Mouse (Mus musculus) limb, embryonic 14.5 days (tissue): ENCODE measurements around the gene Ephb2. TPM values are rescaled to one million over a fixed set of nuclear protein-coding genes. Genes with fewer than 3 reads are reported as not detected.

Source experiments
- ATAC-seq: fragments of 200-750 bp; cut with Nextera tagmentation; 2 replicates; pipeline ENCODE4 v1.8.0; 2017; ENCODE audit warnings: low read depth, moderate number of reproducible peaks, moderate TSS enrichment; ENCODE audit not compliant: low FRiP score
- DNase-seq: peaks from one replicate; pipeline ENCODE4 v3.0.0-alpha.2; 2015; ENCODE audit warnings: low spot score
- H3K27ac ChIP-seq: fragments of 300-500 bp; sonication (generic); replicated peaks from 2 replicates; pipeline ENCODE4 v1.5.1; 2014; ENCODE audit warnings: low read depth, mild to moderate bottlenecking, low read length, moderate library complexity, mixed read lengths
- H3K27me3 ChIP-seq: fragments of 300-500 bp; sonication (generic); 2 replicates; pipeline ENCODE4 v1.6.1; 2014; ENCODE audit warnings: low read length, mixed read lengths; ENCODE audit not compliant: control insufficient read depth, insufficient read depth
- H3K36me3 ChIP-seq: fragments of 300-500 bp; sonication (generic); 2 replicates; pipeline ENCODE4 v1.6.1; 2014; ENCODE audit warnings: mild to moderate bottlenecking, low read length, moderate library complexity, mixed read lengths; ENCODE audit not compliant: control insufficient read depth, insufficient read depth
- H3K4me1 ChIP-seq: fragments of 300-500 bp; sonication (generic); 2 replicates; pipeline ENCODE4 v1.6.1; 2014; ENCODE audit warnings: antibody characterized with exemption, low read length, mixed read lengths; ENCODE audit not compliant: control insufficient read depth, insufficient read depth
- H3K4me2 ChIP-seq: fragments of 300-500 bp; sonication (generic); replicated peaks from 2 replicates; pipeline ENCODE4 v1.6.1; 2014; ENCODE audit warnings: low read depth, mild to moderate bottlenecking, low read length, moderate library complexity; ENCODE audit not compliant: severe bottlenecking
- H3K4me3 ChIP-seq: fragments of 300-500 bp; sonication (generic); replicated peaks from 2 replicates; pipeline ENCODE4 v1.5.1; 2014; ENCODE audit warnings: low read length
- H3K9ac ChIP-seq: fragments of 300-500 bp; sonication (generic); 2 replicates; pipeline ENCODE4 v1.6.1; 2014; ENCODE audit warnings: mild to moderate bottlenecking, low read depth, low read length, moderate library complexity; ENCODE audit not compliant: severe bottlenecking
- H3K9me3 ChIP-seq: fragments of 300-500 bp; sonication (generic); 2 replicates; pipeline ENCODE4 v1.6.1; 2016; ENCODE audit warnings: low read length; ENCODE audit not compliant: control insufficient read depth
- POLR2A ChIP-seq: fragments of 200-500 bp; IDR thresholded peaks from 2 replicates; pipeline ENCODE4 v1.8.0; 2012; ENCODE audit warnings: inconsistent platforms, mild to moderate bottlenecking, moderate library complexity, borderline replicate concordance; ENCODE audit not compliant: insufficient read depth, insufficient read length; ENCODE audit errors: extremely low read depth
- WGBS: fragments of 180-500 bp; shearing (Covaris S2); extraction: QIAGEN DNeasy Blood & Tissue Kit; methylation state at CpG from one replicate; pipeline ENCODE4 v1.1.7; 2014; 5-methylcytosine and 5-hydroxymethylcytosine counted together
- polyA plus RNA-seq, 2 experiments: library from polyadenylated mRNA; depleted of rRNA in 1 of 2; stranded (reverse) in 1 of 2; unstranded in 1 of 2; fragments of >200 nt; fragmentation: Nextera tagmentation in 1 of 2; extraction: Ambion mirVana in 1 of 2; gene quantifications; 2 replicates each; pipeline versions ENCODE4 v1.2.1 to v1.2.3; 2012 to 2014

The Ephb2 gene
- polyA plus RNA-seq, 2 experiments = 17.9 to 45.2 TPM

- WGBS = 90% methylated on average over 8 of the region's 8 CpGs
- ATAC-seq = no peak
- H3K36me3 ChIP-seq = no peaks in the 10 kb centered on the region
- H3K9me3 ChIP-seq = no peaks in the 10 kb centered on the region
- TF ChIP-seq POLR2A = no peak
- DNase-seq = no peak
- H3K9ac ChIP-seq = no peak overlapping the region
- no peak overlapping the region for H3K4me2 ChIP-seq
- H3K4me1 ChIP-seq = peaks cover 42% of the 10 kb centered on the region
- H3K27ac ChIP-seq = no peak overlapping the region
- H3K4me3 ChIP-seq = no peak overlapping the region
- no peaks in the 10 kb centered on the region for H3K27me3 ChIP-seq
These were observed 34.3 kb downstream of the Ephb2 start for GRCm38 (mm10) chr4:136801463-136801862.

- TF ChIP-seq POLR2A = no peak
- no peak for DNase-seq
- Histone ChIP-seq H3K27ac (no peak overlapping the region; the same call in 1 of the 2 replicates), H3K4me2 (peak overlapping the region; percentile 7; the same call in 1 of the 2 replicates), H3K9me3 (no peaks in the 10 kb centered on the region), H3K36me3 (no peaks in the 10 kb centered on the region), H3K9ac (no peak overlapping the region), H3K27me3 (no peaks in the 10 kb centered on the region), H3K4me1 (peaks cover 38% of the 10 kb centered on the region), H3K4me3 (no peak overlapping the region)
- WGBS = 10% methylated on average over 14 of the region's 14 CpGs
- no peak for ATAC-seq
These were observed 35.4 kb downstream of the Ephb2 start for GRCm38 (mm10) chr4:136800366-136800765.

- no peak overlapping the region for H3K27ac ChIP-seq
- ATAC-seq = no peak
- peaks cover 42% of the 10 kb centered on the region for H3K4me1 ChIP-seq
- TF ChIP-seq POLR2A = no peak
- WGBS = 36% methylated on average over 23 of the region's 23 CpGs
- H3K36me3 ChIP-seq = no peaks in the 10 kb centered on the region
- H3K9ac ChIP-seq = peak overlapping the region; percentile 34; the same call in 1 of the 2 replicates
- no peak overlapping the region for H3K4me3 ChIP-seq
- no peaks in the 10 kb centered on the region for H3K27me3 ChIP-seq
- H3K4me2 ChIP-seq = no peak overlapping the region
- no peaks in the 10 kb centered on the region for H3K9me3 ChIP-seq
- DNase-seq = no peak
These were observed 37.9 kb downstream of the Ephb2 start for GRCm38 (mm10) chr4:136797677-136798569.

- H3K4me1 ChIP-seq = peaks cover 29% of the 10 kb centered on the region
- 60% methylated on average over 11 of the region's 11 CpGs for WGBS
These were observed 42.5 kb downstream of the Ephb2 start for GRCm38 (mm10) chr4:136793320-136793719.

GRCm38 (mm10) chr4:136789821-136790220 is 46.0 kb downstream of the Ephb2 start:
- Histone ChIP-seq H3K27ac (no peak overlapping the region), H3K4me2 (no peak overlapping the region), H3K9me3 (no peaks in the 10 kb centered on the region), H3K9ac (no peak overlapping the region), H3K4me1 (peaks cover 19% of the 10 kb centered on the region), H3K27me3 (no peaks in the 10 kb centered on the region), H3K4me3 (no peak overlapping the region), H3K36me3 (peaks cover 5% of the 10 kb centered on the region; the same call in 1 of the 2 replicates)
- 50% methylated on average over 6 of the region's 6 CpGs for WGBS
- DNase-seq = no peak
- ATAC-seq = no peak
- TF ChIP-seq POLR2A = no peak

More at GRCm38 (mm10) chr4:136793320-136793719, 42.5 kb downstream of the Ephb2 start:
- DNase-seq (no peak), ATAC-seq (no peak)
- H3K27ac ChIP-seq = no peak overlapping the region
- no peak overlapping the region for H3K4me2 ChIP-seq
- H3K9me3 ChIP-seq = no peaks in the 10 kb centered on the region
- no peak for TF ChIP-seq POLR2A
- no peak overlapping the region for H3K4me3 ChIP-seq
- H3K9ac ChIP-seq = no peak overlapping the region
- no peaks in the 10 kb centered on the region for H3K27me3 ChIP-seq
- H3K36me3 ChIP-seq = peaks cover 5% of the 10 kb centered on the region; the same call in 1 of the 2 replicates
